Mouse (Mus musculus): ENCODE data around the gene Idua. TPM values are rescaled to one million over a fixed set of nuclear protein-coding genes. Genes with fewer than 3 reads are reported as not detected.
A peak's percentile ranks its signal among the peaks of the same experiment; 100 is the strongest.

Idua gene
- polyA plus RNA-seq, 1 experiment from 2014 or later: 4.8 TPM

GRCm38 (mm10) chr5:108691152-108691551 is 31.0 kb downstream of the Idua start:
- no peak overlapping the region for H3K9ac ChIP-seq (ENCODE audit: low read depth, low read length)
- TF ChIP-seq CTCF (IDR thresholded peaks at IDR 0.05; ENCODE audit: low read depth): peak; percentile 52
- no peaks in the 10 kb centered on the region for H3K36me3 ChIP-seq (ENCODE audit: control insufficient read depth, insufficient read depth)
- H3K27ac ChIP-seq (ENCODE audit: low read depth, low read length): no peak overlapping the region
- H3K27me3 ChIP-seq (replicated peaks; ENCODE audit: control insufficient read depth, insufficient read depth, low read length): no peaks in the 10 kb centered on the region
- H3K4me1 ChIP-seq (replicated peaks; ENCODE audit: control insufficient read depth, insufficient read depth, low read length): peaks cover 4% of the 10 kb centered on the region; the same call in 1 of the 2 replicates
- H3K4me2 ChIP-seq (replicated peaks; ENCODE audit: low read depth): no peak overlapping the region
- WGBS: 73% methylated on average over 4 of the region's 4 CpGs
- H3K4me3 ChIP-seq (ENCODE audit: low read depth, low read length): no peak overlapping the region
- no peaks in the 10 kb centered on the region for H3K9me3 ChIP-seq (ENCODE audit: control insufficient read depth)
- ATAC-seq: no peak

DNA sequence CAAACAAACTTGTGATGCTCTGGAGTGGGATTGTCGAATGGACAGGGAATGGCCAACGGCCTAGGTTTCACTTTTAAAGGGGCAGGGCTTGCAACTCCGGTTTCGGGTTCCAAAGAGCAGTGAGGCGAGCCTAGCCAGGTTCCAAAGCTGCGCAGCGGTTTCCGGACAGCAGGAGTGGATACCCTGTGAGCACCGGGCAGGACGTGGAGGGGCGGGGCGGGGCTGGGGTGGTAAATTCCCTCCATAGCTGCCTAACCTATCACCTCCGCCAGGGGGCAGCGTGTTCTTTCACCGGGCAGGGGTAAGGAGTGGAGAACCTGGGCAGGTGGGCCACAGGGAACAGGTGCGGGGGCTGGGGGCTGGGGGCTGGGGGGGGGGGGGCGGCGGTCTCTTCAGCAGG is 32.1 kb downstream of the Idua start, which contains the start of gene Fgfrl1:
Fgfrl1 (plus strand) TSS at position 112 of the 400 bp plus-strand sequence.
- Histone ChIP-seq H3K9me3 (ENCODE audit: control insufficient read depth) (no peaks in the 10 kb centered on the region), H3K4me2 (replicated peaks; ENCODE audit: low read depth) (peak within 1 kb of the TSS; percentile 96), H3K4me1 (replicated peaks; ENCODE audit: control insufficient read depth, insufficient read depth, low read length) (peaks cover 4% of the 10 kb centered on the region; the same call in 1 of the 2 replicates), H3K27me3 (replicated peaks; ENCODE audit: control insufficient read depth, insufficient read depth, low read length) (no peaks in the 10 kb centered on the region), H3K9ac (ENCODE audit: low read depth, low read length) (peak within 1 kb of the TSS; percentile 26; the same call in 1 of the 2 replicates), H3K4me3 (ENCODE audit: low read depth, low read length) (peak within 1 kb of the TSS; percentile 96), H3K27ac (ENCODE audit: low read depth, low read length) (no peak within 1 kb of the TSS), H3K36me3 (ENCODE audit: control insufficient read depth, insufficient read depth) (no peaks in the 10 kb centered on the region)
- 3% methylated on average over 16 of the region's 18 CpGs for WGBS
- peak; percentile 32; the same call in 1 of the 2 replicates for ATAC-seq
- TF ChIP-seq CTCF (IDR thresholded peaks at IDR 0.05; ENCODE audit: low read depth): peak; percentile 71

- no peak for TF ChIP-seq CTCF (IDR thresholded peaks at IDR 0.05; ENCODE audit: low read depth)
- ATAC-seq: peak; percentile 91
- peak overlapping the region; percentile 96 for H3K4me2 ChIP-seq (replicated peaks; ENCODE audit: low read depth)
- 2% methylated on average over 20 of the region's 43 CpGs for WGBS
- peak overlapping the region; percentile 54 for H3K27ac ChIP-seq (ENCODE audit: low read depth, low read length)
- no peaks in the 10 kb centered on the region for H3K9me3 ChIP-seq (ENCODE audit: control insufficient read depth)
- H3K4me1 ChIP-seq (replicated peaks; ENCODE audit: control insufficient read depth, insufficient read depth, low read length): peaks cover 4% of the 10 kb centered on the region; the same call in 1 of the 2 replicates
- peak overlapping the region; percentile 96 for H3K4me3 ChIP-seq (ENCODE audit: low read depth, low read length)
- no peaks in the 10 kb centered on the region for H3K36me3 ChIP-seq (ENCODE audit: control insufficient read depth, insufficient read depth)
- H3K27me3 ChIP-seq (replicated peaks; ENCODE audit: control insufficient read depth, insufficient read depth, low read length): no peaks in the 10 kb centered on the region
- H3K9ac ChIP-seq (ENCODE audit: low read depth, low read length): peak overlapping the region; percentile 83
Observed at GRCm38 (mm10) chr5:108693872-108694288, 33.7 kb downstream of the Idua start.

DNA sequence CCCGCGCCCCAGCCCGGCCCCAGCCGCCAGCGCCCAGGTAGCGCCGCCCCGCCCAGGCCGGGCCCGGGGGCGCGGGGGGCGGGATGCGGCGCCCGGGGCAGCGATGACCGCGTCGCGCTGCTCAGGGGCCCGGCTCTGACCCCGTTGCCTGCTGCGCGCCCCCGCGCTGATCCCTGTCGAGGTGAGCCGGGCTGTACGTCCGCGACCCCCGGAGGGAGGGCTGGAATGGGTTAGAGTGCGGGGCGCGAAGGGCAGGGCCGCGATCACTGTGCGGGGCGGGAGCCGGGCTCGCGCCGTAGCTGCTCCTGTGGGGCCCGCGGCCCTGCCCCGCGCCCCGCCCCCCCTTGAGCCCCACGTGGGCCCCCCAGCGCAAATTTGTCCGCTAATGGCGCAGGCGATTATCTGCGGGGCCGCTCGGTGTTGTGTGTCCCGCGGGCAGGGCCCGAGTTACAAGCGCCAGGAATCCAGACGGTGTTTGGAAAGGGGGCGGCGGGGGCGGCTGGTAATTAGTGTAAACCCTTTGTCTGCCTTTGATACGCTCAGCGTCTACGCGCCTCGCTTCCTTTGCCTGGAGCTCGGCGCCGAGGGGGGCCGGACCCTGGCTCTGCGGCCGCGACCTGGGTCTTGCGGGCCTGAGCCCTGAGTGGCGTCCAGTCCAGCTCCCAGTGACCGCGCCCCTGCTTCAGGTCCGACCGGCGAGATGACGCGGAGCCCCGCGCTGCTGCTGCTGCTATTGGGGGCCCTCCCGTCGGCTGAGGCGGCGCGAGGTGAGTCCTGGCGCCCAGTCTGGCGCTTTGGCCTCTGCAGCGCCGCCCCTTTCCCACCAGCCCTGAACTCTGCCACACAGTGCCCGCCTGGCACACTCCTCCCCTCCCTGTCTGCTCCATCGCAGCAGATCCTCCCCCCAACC is 34.5 kb downstream of the Idua start:
- H3K4me1 ChIP-seq (replicated peaks; ENCODE audit: control insufficient read depth, insufficient read depth, low read length): peaks cover 4% of the 10 kb centered on the region; the same call in 1 of the 2 replicates
- peak overlapping the region; percentile 96 for H3K4me2 ChIP-seq (replicated peaks; ENCODE audit: low read depth)
- peak overlapping the region; percentile 54 for H3K27ac ChIP-seq (ENCODE audit: low read depth, low read length)
- under 1% methylated on average over 81 of the region's 99 CpGs for WGBS
- H3K36me3 ChIP-seq (ENCODE audit: control insufficient read depth, insufficient read depth): no peaks in the 10 kb centered on the region
- peak overlapping the region; percentile 83 for H3K9ac ChIP-seq (ENCODE audit: low read depth, low read length)
- no peaks in the 10 kb centered on the region for H3K27me3 ChIP-seq (replicated peaks; ENCODE audit: control insufficient read depth, insufficient read depth, low read length)
- peak overlapping the region; percentile 96 for H3K4me3 ChIP-seq (ENCODE audit: low read depth, low read length)
- peak; percentile 46 for ATAC-seq
- no peak for TF ChIP-seq CTCF (IDR thresholded peaks at IDR 0.05; ENCODE audit: low read depth)
- no peaks in the 10 kb centered on the region for H3K9me3 ChIP-seq (ENCODE audit: control insufficient read depth)

GRCm38 (mm10) chr5:108695861-108696260 is 35.7 kb downstream of the Idua start:
- Histone ChIP-seq H3K27me3 (replicated peaks; ENCODE audit: control insufficient read depth, insufficient read depth, low read length) (no peaks in the 10 kb centered on the region), H3K36me3 (ENCODE audit: control insufficient read depth, insufficient read depth) (no peaks in the 10 kb centered on the region), H3K4me1 (replicated peaks; ENCODE audit: control insufficient read depth, insufficient read depth, low read length) (peaks cover 9% of the 10 kb centered on the region), H3K27ac (ENCODE audit: low read depth, low read length) (no peak overlapping the region), H3K4me3 (ENCODE audit: low read depth, low read length) (no peak overlapping the region), H3K9me3 (ENCODE audit: control insufficient read depth) (no peaks in the 10 kb centered on the region), H3K4me2 (replicated peaks; ENCODE audit: low read depth) (peak overlapping the region; percentile 96; the same call in 1 of the 2 replicates), H3K9ac (ENCODE audit: low read depth, low read length) (no peak overlapping the region)
- WGBS: 93% methylated on average over 11 of the region's 12 CpGs
- no peak for ATAC-seq
- no peak for TF ChIP-seq CTCF (IDR thresholded peaks at IDR 0.05; ENCODE audit: low read depth)

- no peak for ATAC-seq
- TF ChIP-seq CTCF (IDR thresholded peaks at IDR 0.05; ENCODE audit: low read depth): no peak
- no peak overlapping the region for H3K27ac ChIP-seq (ENCODE audit: low read depth, low read length)
- no peak overlapping the region for H3K9ac ChIP-seq (ENCODE audit: low read depth, low read length)
- no peaks in the 10 kb centered on the region for H3K36me3 ChIP-seq (ENCODE audit: control insufficient read depth, insufficient read depth)
- no peak overlapping the region for H3K4me2 ChIP-seq (replicated peaks; ENCODE audit: low read depth)
- peaks cover 9% of the 10 kb centered on the region for H3K4me1 ChIP-seq (replicated peaks; ENCODE audit: control insufficient read depth, insufficient read depth, low read length)
- no peaks in the 10 kb centered on the region for H3K9me3 ChIP-seq (ENCODE audit: control insufficient read depth)
- no peak overlapping the region for H3K4me3 ChIP-seq (ENCODE audit: low read depth, low read length)
- 75% methylated on average over 3 of the region's 3 CpGs for WGBS
- no peaks in the 10 kb centered on the region for H3K27me3 ChIP-seq (replicated peaks; ENCODE audit: control insufficient read depth, insufficient read depth, low read length)
Observed at GRCm38 (mm10) chr5:108696542-108696941, 36.4 kb downstream of the Idua start.
